Mouse (Mus musculus) thymus, adult 2 months (tissue): ENCODE results near the gene Hdc. TPM values are rescaled to one million over a fixed set of nuclear protein-coding genes. Genes with fewer than 3 reads are reported as not detected.
"Not testable (repeated sequence)": the region's sequence is repeated elsewhere in the genome, so short reads cannot be mapped to it uniquely, and the experiment has no call there.

Experiments
- DNase-seq: peaks from one replicate; pipeline ENCODE4 v3.0.0; 2021
- H3K27ac ChIP-seq: fragments of 200-500 bp; 2 replicates; pipeline ENCODE4 v1.5.1; 2012; ENCODE audit warnings: low read length, control low read depth; ENCODE audit not compliant: control insufficient read depth, insufficient read depth
- H3K27me3 ChIP-seq: fragments of 200-500 bp; 2 replicates; pipeline ENCODE4 v1.6.1; 2012; ENCODE audit warnings: mild to moderate bottlenecking, low read length, moderate library complexity, mixed read lengths; ENCODE audit not compliant: control insufficient read depth, insufficient read depth
- H3K36me3 ChIP-seq: fragments of 200-500 bp; 2 replicates; pipeline ENCODE4 v1.6.1; 2012; ENCODE audit warnings: mild to moderate bottlenecking, low read length, moderate library complexity; ENCODE audit not compliant: control insufficient read depth, insufficient read depth
- H3K4me1 ChIP-seq: fragments of 200-500 bp; replicated peaks from 2 replicates; pipeline ENCODE4 v1.6.1; 2012; ENCODE audit warnings: low read length; ENCODE audit not compliant: control insufficient read depth, insufficient read depth
- H3K4me3 ChIP-seq: fragments of 200-500 bp; 2 replicates; pipeline ENCODE4 v1.5.1; 2012; ENCODE audit warnings: mild to moderate bottlenecking, low read length, control low read depth, moderate library complexity; ENCODE audit not compliant: control insufficient read depth, insufficient read depth
- CTCF ChIP-seq: fragments of 200-500 bp; IDR thresholded peaks from 2 replicates; pipeline ENCODE4 v1.5.1; 2012; ENCODE audit warnings: mild to moderate bottlenecking, control low read depth, low read length, moderate library complexity, borderline replicate concordance; ENCODE audit not compliant: control insufficient read depth, poor library complexity, insufficient read depth; ENCODE audit errors: extremely low read depth
- POLR2A ChIP-seq: fragments of 200-500 bp; IDR thresholded peaks from 2 replicates; pipeline ENCODE4 v1.6.1; 2012; ENCODE audit warnings: mild to moderate bottlenecking, low read length, control low read depth, moderate library complexity; ENCODE audit not compliant: control insufficient read depth, poor library complexity, insufficient read depth; ENCODE audit errors: extremely low read depth
- WGBS: fragments of 180-500 bp; shearing (Covaris S2); methylation state at CpG from one replicate; pipeline ENCODE4 v1.1.7; 2018; 5-methylcytosine and 5-hydroxymethylcytosine counted together
- polyA plus RNA-seq: library from polyadenylated mRNA; depleted of rRNA; stranded (reverse); fragments of >200 nt; gene quantifications from 2 replicates; pipeline ENCODE4 v1.2.3, GENCODE M21; 2012

Hdc gene
- polyA plus RNA-seq, 1 experiment: 19.1 TPM

GRCm38 (mm10) chr2:126622455-126622854 is 3.4 kb upstream of the Hdc start:
- H3K27me3 ChIP-seq: no peaks in the 10 kb centered on the region
- no peak overlapping the region for H3K4me3 ChIP-seq
- H3K36me3 ChIP-seq: no peaks in the 10 kb centered on the region
- H3K27ac ChIP-seq: no peak overlapping the region
- WGBS: 88% methylated on average over 2 of the region's 2 CpGs
- no peak for DNase-seq
- TF ChIP-seq CTCF (no peak), POLR2A (no peak)
- no peaks in the 10 kb centered on the region for H3K4me1 ChIP-seq

- Histone ChIP-seq H3K36me3 (no peaks in the 10 kb centered on the region), H3K4me3 (no peak overlapping the region), H3K4me1 (no peaks in the 10 kb centered on the region), H3K27me3 (no peaks in the 10 kb centered on the region), H3K27ac (no peak overlapping the region; the same call in 1 of the 2 replicates)
- DNase-seq: no peak
- TF ChIP-seq POLR2A: no peak
- no peak for TF ChIP-seq CTCF
- 52% methylated on average over 8 of the region's 8 CpGs for WGBS
Measured at GRCm38 (mm10) chr2:126618470-126619179, 474 bp downstream of the Hdc start.

GRCm38 (mm10) chr2:126615355-126615754 is 3.7 kb downstream of the Hdc start:
- Histone ChIP-seq H3K4me3 (no peak overlapping the region), H3K36me3 (no peaks in the 10 kb centered on the region), H3K4me1 (no peaks in the 10 kb centered on the region), H3K27me3 (no peaks in the 10 kb centered on the region), H3K27ac (no peak overlapping the region)
- TF ChIP-seq CTCF: no peak
- TF ChIP-seq POLR2A: no peak
- WGBS: 96% methylated on average over 3 of the region's 3 CpGs
- no peak for DNase-seq

- DNase-seq, H3K36me3 ChIP-seq, H3K27ac ChIP-seq, H3K27me3 ChIP-seq, H3K4me3 ChIP-seq, H3K4me1 ChIP-seq: not testable (repeated sequence)
- WGBS: 30% methylated on average over 12 of the region's 12 CpGs
Measured at GRCm38 (mm10) chr2:126609600-126609999, 9.5 kb downstream of the Hdc start.

GRCm38 (mm10) chr2:126607553-126608203 is 11.4 kb downstream of the Hdc start:
- 73% methylated on average over 10 of the region's 10 CpGs for WGBS
- TF ChIP-seq POLR2A (no peak), CTCF (no peak)
- no peak for DNase-seq
- H3K27ac ChIP-seq: no peak overlapping the region
- H3K4me3 ChIP-seq: no peak overlapping the region
- H3K4me1 ChIP-seq: peaks cover 8% of the 10 kb centered on the region
- H3K36me3 ChIP-seq: no peaks in the 10 kb centered on the region
- H3K27me3 ChIP-seq: no peaks in the 10 kb centered on the region

- 73% methylated on average over 4 of the region's 4 CpGs for WGBS
- Histone ChIP-seq H3K4me3 (no peak overlapping the region), H3K27ac (no peak overlapping the region), H3K36me3 (no peaks in the 10 kb centered on the region), H3K4me1 (peaks cover 14% of the 10 kb centered on the region), H3K27me3 (no peaks in the 10 kb centered on the region)
- TF ChIP-seq CTCF: no peak
- no peak for TF ChIP-seq POLR2A
- DNase-seq: no peak
Measured at GRCm38 (mm10) chr2:126606688-126607062, 12.4 kb downstream of the Hdc start.
